Mouse (Mus musculus) CD4-positive naive resting alpha-beta T cell, adult 57 days (primary cell): ENCODE measurements around the gene Khdc1b. TPM values are rescaled to one million over a fixed set of nuclear protein-coding genes. Genes with fewer than 3 reads are reported as not detected.

Experiments
- total RNA-seq: library from RNA; stranded (reverse); gene quantifications from one replicate; pipeline ENCODE4 v1.2.4, GENCODE M21; 2023

Khdc1b gene
- total RNA-seq: not detected

GRCm38 (mm10) chr1:21383256-21383655 is at the start of gene Khdc1b:
Gene Khdc1b, plus strand, starts transcription at chr1:21383556.

GRCm38 (mm10) chr1:21349341-21349740 is 34.0 kb upstream of the Khdc1b start, which contains the start of gene Khdc1a:
Gene Khdc1a, plus strand, starts transcription at chr1:21349641.

DNA sequence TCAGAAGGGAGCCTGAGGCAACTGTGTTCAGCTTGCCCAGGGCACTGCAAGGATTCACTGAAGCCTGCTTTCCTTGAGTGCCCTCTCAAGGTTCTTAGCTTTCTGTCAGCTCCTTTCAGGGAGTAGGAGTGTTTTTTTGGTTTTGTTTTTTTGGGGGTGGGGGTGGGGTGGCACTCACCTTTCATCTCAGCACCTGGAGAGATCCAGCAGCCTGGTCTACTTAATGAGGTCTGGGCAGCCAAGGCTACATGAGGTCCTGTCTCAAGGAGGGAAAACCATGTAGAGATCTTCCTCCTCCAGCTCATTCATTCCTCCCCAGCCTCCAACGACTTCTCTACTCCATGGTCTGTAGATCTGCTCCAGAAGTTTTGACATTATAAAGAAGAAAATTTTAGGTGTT is 15.3 kb upstream of the Khdc1b start, which contains the start of gene Khdc1c:
Gene Khdc1c (plus strand): TSS at position 301 of the 400 bp plus-strand sequence.

Other genes with a start within 250 kb of the Khdc1b start
- 0.50 TPM for gene Tmem14a, start 165.0 kb upstream of the Khdc1b start, total RNA-seq
- 1.2 TPM for gene Gsta3, start 143.0 kb upstream of the Khdc1b start, total RNA-seq
- 0.30 TPM for gene Khdc1a, start 33.9 kb upstream of the Khdc1b start, total RNA-seq
- gene Khdc1c, start 15.2 kb upstream of the Khdc1b start, total RNA-seq: not detected